In the genomic region with DNA sequence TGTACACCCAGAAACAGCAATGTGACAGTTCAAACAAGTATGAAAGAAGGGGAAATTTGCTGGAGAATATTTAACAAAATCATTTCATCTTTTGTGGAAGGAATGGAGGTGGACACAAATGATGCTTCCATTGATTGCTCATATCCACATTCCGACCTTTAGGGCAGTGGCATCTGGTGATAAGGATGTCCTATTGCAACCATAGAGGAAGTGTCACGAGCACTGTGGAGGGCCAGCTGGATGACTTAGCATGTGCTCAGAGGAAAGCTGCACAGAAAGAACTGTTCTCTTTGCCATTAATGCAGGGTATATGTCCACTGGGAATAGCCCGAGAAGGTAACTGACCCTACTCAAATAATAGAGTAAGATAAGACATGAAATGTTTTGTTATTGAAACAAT, we compare ENCODE assay signal across 26 mouse cellular contexts. TPM values are rescaled to one million over a fixed set of nuclear protein-coding genes. Genes with fewer than 3 reads are reported as not detected.
DNase-seq lines count a peak whose midpoint lies in the region; ATAC-seq and TF ChIP-seq lines count a peak whose summit lies in the region.
"Had no signal": no experiment of that assay in that cellular context is flagged by ENCODE, and none has a peak within 500 bp of the region (broad histone marks: within the 10 kb centered on the region; RNA-seq: fewer than 3 reads in every experiment).

No protein-coding gene starts in this region.

- TF ChIP-seq POLR2A in kidney, adult 2 months (IDR thresholded peaks at IDR 0.05; ENCODE audit: low read depth, low read length): no peak

- no peak overlapping the region for H3K4me3 ChIP-seq in kidney, adult 2 months (ENCODE audit: insufficient read depth, low read depth, low read length)
- H3K4me3 ChIP-seq in kidney, embryonic 14.5 days (ENCODE audit: low read length): no peak overlapping the region
- no peak overlapping the region for H3K4me3 ChIP-seq in liver, embryonic 13.5 days (replicated peaks)
- no peak overlapping the region for H3K4me3 ChIP-seq in liver, embryonic 12.5 days
- H3K4me3 ChIP-seq in midbrain, embryonic 15.5 days: no peak overlapping the region
- H3K4me3 ChIP-seq: embryonic facial prominence, embryonic 12.5 days; forebrain, embryonic 12.5 days; heart, embryonic 12.5 days had no signal

- H3K9me3 ChIP-seq in kidney, embryonic 14.5 days (ENCODE audit: control insufficient read depth, low read length): no peaks in the 10 kb centered on the region
- H3K9me3 ChIP-seq in liver, embryonic 13.5 days (replicated peaks): no peaks in the 10 kb centered on the region
- H3K9me3 ChIP-seq in liver, embryonic 12.5 days (replicated peaks): no peaks in the 10 kb centered on the region
- H3K9me3 ChIP-seq in midbrain, embryonic 15.5 days: no peaks in the 10 kb centered on the region
- H3K9me3 ChIP-seq: embryonic facial prominence, embryonic 12.5 days; forebrain, embryonic 12.5 days; heart, embryonic 12.5 days had no signal

- 59% methylated on average over 3 of the region's 3 CpGs for WGBS in kidney, adult 2 months
- 75% methylated on average over 3 of the region's 3 CpGs for WGBS in kidney, embryonic 14.5 days
- 10% methylated on average over 3 of the region's 3 CpGs for WGBS in liver, embryonic 13.5 days (ENCODE audit: insufficient replicate concordance)
- WGBS in liver, embryonic 12.5 days (ENCODE audit: insufficient replicate concordance): 18% methylated on average over 3 of the region's 3 CpGs
- 86% methylated on average over 3 of the region's 3 CpGs for WGBS in midbrain, embryonic 15.5 days

- 0 out of 2 replicates have a peak, but pooled peaks cover 2% of the 10 kb centered on the region for H3K4me1 ChIP-seq in kidney, adult 2 months (ENCODE audit: control insufficient read depth, insufficient read depth, low read length)
- no peaks in the 10 kb centered on the region for H3K4me1 ChIP-seq in kidney, embryonic 14.5 days (ENCODE audit: control insufficient read depth, insufficient read depth, low read length)
- peaks cover 12% of the 10 kb centered on the region for H3K4me1 ChIP-seq in liver, embryonic 13.5 days (replicated peaks)
- H3K4me1 ChIP-seq in liver, embryonic 12.5 days: peaks cover 6% of the 10 kb centered on the region
- H3K4me1 ChIP-seq in midbrain, embryonic 15.5 days: no peaks in the 10 kb centered on the region
- H3K4me1 ChIP-seq: embryonic facial prominence, embryonic 12.5 days; forebrain, embryonic 12.5 days; heart, embryonic 12.5 days had no signal

- no peak for TF ChIP-seq CTCF in kidney, adult 2 months (conservative IDR thresholded peaks at IDR 0.05; ENCODE audit: insufficient read depth, insufficient read length, low read depth, low read length)

- peak; percentile 23 for DNase-seq in kidney, adult 2 months
- no peak for DNase-seq in liver, embryonic 13.5 days
- DNase-seq in adrenal gland, adult 2 months: no peak
- DNase-seq: cerebellum, adult 11 months; cerebellum, adult 8-10 months; cerebellum, postnatal 14 days; gastrocnemius, postnatal 10 days had no signal

- no peak for ATAC-seq in kidney, embryonic 14.5 days (ENCODE audit: low FRiP score, low TSS enrichment)
- ATAC-seq in liver, embryonic 13.5 days (ENCODE audit: low read depth): 0 out of 2 replicates have a peak, but pooled peaks have one; percentile 57
- ATAC-seq in liver, embryonic 12.5 days: no peak
- ATAC-seq in megakaryocyte, adult 5-6 weeks (ENCODE audit: poor library complexity, severe bottlenecking): peak; percentile 88
- no peak for ATAC-seq in midbrain, embryonic 15.5 days (replicated peaks)
- ATAC-seq in erythroid progenitor cell, adult 5-6 weeks (replicated peaks; ENCODE audit: low FRiP score, poor library complexity, severe bottlenecking): no peak
- ATAC-seq: forebrain, embryonic 16.5 days; hindbrain, embryonic 16.5 days; inflammation-experienced regulatory T-cells, adult 6 months had no signal

- no peak overlapping the region for H3K9ac ChIP-seq in kidney, embryonic 14.5 days (ENCODE audit: low read depth, low read length)
- no peak overlapping the region for H3K9ac ChIP-seq in liver, embryonic 13.5 days
- no peak overlapping the region for H3K9ac ChIP-seq in liver, embryonic 12.5 days
- H3K9ac ChIP-seq in midbrain, embryonic 15.5 days: no peak overlapping the region
- H3K9ac ChIP-seq: embryonic facial prominence, embryonic 12.5 days; forebrain, embryonic 12.5 days; heart, embryonic 12.5 days had no signal

- no peak overlapping the region for H3K27ac ChIP-seq in kidney, adult 2 months (ENCODE audit: insufficient read depth, low read depth, low read length)
- H3K27ac ChIP-seq in kidney, embryonic 14.5 days (ENCODE audit: low read depth, low read length): no peak overlapping the region
- no peak overlapping the region for H3K27ac ChIP-seq in liver, embryonic 13.5 days
- H3K27ac ChIP-seq in liver, embryonic 12.5 days: no peak overlapping the region
- no peak overlapping the region for H3K27ac ChIP-seq in midbrain, embryonic 15.5 days
- H3K27ac ChIP-seq: embryonic facial prominence, embryonic 12.5 days; forebrain, embryonic 12.5 days had no signal

- no peaks in the 10 kb centered on the region for H3K36me3 ChIP-seq in kidney, adult 2 months (ENCODE audit: control insufficient read depth, insufficient read depth, low read length)
- H3K36me3 ChIP-seq in kidney, embryonic 14.5 days (ENCODE audit: control insufficient read depth, insufficient read depth, low read length): no peaks in the 10 kb centered on the region
- no peaks in the 10 kb centered on the region for H3K36me3 ChIP-seq in liver, embryonic 13.5 days
- no peaks in the 10 kb centered on the region for H3K36me3 ChIP-seq in liver, embryonic 12.5 days
- H3K36me3 ChIP-seq in midbrain, embryonic 15.5 days (replicated peaks): no peaks in the 10 kb centered on the region
- H3K36me3 ChIP-seq: embryonic facial prominence, embryonic 12.5 days; forebrain, embryonic 12.5 days; heart, embryonic 12.5 days had no signal

- H3K27me3 ChIP-seq in kidney, adult 2 months (replicated peaks; ENCODE audit: control insufficient read depth, insufficient read depth, low read length): no peaks in the 10 kb centered on the region
- H3K27me3 ChIP-seq in kidney, embryonic 14.5 days (ENCODE audit: control insufficient read depth, insufficient read depth, low read length): no peaks in the 10 kb centered on the region
- no peaks in the 10 kb centered on the region for H3K27me3 ChIP-seq in liver, embryonic 13.5 days
- H3K27me3 ChIP-seq in liver, embryonic 12.5 days (replicated peaks): no peaks in the 10 kb centered on the region
- H3K27me3 ChIP-seq in midbrain, embryonic 15.5 days (replicated peaks): no peaks in the 10 kb centered on the region
- H3K27me3 ChIP-seq: embryonic facial prominence, embryonic 12.5 days; forebrain, embryonic 12.5 days; heart, embryonic 12.5 days had no signal

- H3K4me2 ChIP-seq in kidney, embryonic 14.5 days (replicated peaks; ENCODE audit: low read depth, low read length): no peak overlapping the region
- no peak overlapping the region for H3K4me2 ChIP-seq in liver, embryonic 13.5 days
- no peak overlapping the region for H3K4me2 ChIP-seq in liver, embryonic 12.5 days
- no peak overlapping the region for H3K4me2 ChIP-seq in midbrain, embryonic 15.5 days
- H3K4me2 ChIP-seq: embryonic facial prominence, embryonic 12.5 days; forebrain, embryonic 12.5 days; heart, embryonic 12.5 days had no signal

RNA-seq across cellular contexts. Expression of gene Gm13691, which starts 19.5 kb away (rescaled TPM):
- not detected in 2 replicates for polyA plus RNA-seq in kidney, adult 2 months (2012; rRNA removed)
- polyA plus RNA-seq in kidney, embryonic 14.5 days (2014; fragmentation: Nextera tagmentation; extraction: Ambion mirVana): not detected in 2 replicates
- polyA plus RNA-seq in liver, embryonic 13.5 days (2015; fragmentation: Nextera tagmentation; extraction: Ambion mirVana): not detected in 2 replicates
- not detected in 2 replicates for polyA plus RNA-seq in liver, embryonic 12.5 days (2016; fragmentation: Nextera tagmentation; extraction: Ambion mirVana)
- not detected in 2 replicates for total RNA-seq in megakaryocyte, adult 5-6 weeks (2015)
- total RNA-seq in megakaryocyte, adult 5-6 weeks (2017): not detected in 2 replicates
- polyA plus RNA-seq in midbrain, embryonic 15.5 days (2015; fragmentation: Nextera tagmentation; extraction: Ambion mirVana): not detected in 2 replicates
- total RNA-seq in erythroid progenitor cell, adult 5-6 weeks (2015; ENCODE audit: low replicate concordance): not detected in 2 replicates
- not detected in 2 replicates for total RNA-seq in erythroid progenitor cell, adult 5-6 weeks (2017; ENCODE audit: low replicate concordance)
- total RNA-seq in adrenal gland, adult 2 months (2021): 1 to 10 TPM; 1.1 to 1.5 TPM
- polyA plus RNA-seq in adrenal gland, adult 2 months (2012; rRNA removed): not detected in 2 replicates
- polyA plus RNA-seq: brain, embryonic 14.5 days; cortical plate, adult 2 months; embryonic facial prominence, embryonic 12.5 days; forebrain, embryonic 12.5 days; forebrain, embryonic 16.5 days; frontal cortex, adult 2 months; gonadal fat pad, adult 2 months; heart, embryonic 12.5 days; heart, embryonic 16.5 days; hindbrain, embryonic 11.5 days; hindbrain, embryonic 16.5 days; inflammation-experienced regulatory T-cells, adult 6 months had no signal

RNA-seq across cellular contexts. Expression of gene Gm13697, which starts 25.3 kb away (rescaled TPM):
- not detected in 2 replicates for polyA plus RNA-seq in kidney, adult 2 months (2012; rRNA removed)
- not detected in 2 replicates for polyA plus RNA-seq in kidney, embryonic 14.5 days (2014; fragmentation: Nextera tagmentation; extraction: Ambion mirVana)
- polyA plus RNA-seq in liver, embryonic 13.5 days (2015; fragmentation: Nextera tagmentation; extraction: Ambion mirVana): not detected in 2 replicates
- polyA plus RNA-seq in liver, embryonic 12.5 days (2016; fragmentation: Nextera tagmentation; extraction: Ambion mirVana): not detected in 2 replicates
- not detected in 2 replicates for total RNA-seq in megakaryocyte, adult 5-6 weeks (2015)
- not detected in 2 replicates for total RNA-seq in megakaryocyte, adult 5-6 weeks (2017)
- polyA plus RNA-seq in midbrain, embryonic 15.5 days (2015; fragmentation: Nextera tagmentation; extraction: Ambion mirVana): not detected in 2 replicates
- not detected in 2 replicates for total RNA-seq in erythroid progenitor cell, adult 5-6 weeks (2015; ENCODE audit: low replicate concordance)
- 1.9 TPM in 1 of 2 replicates, not detected in the other for total RNA-seq in erythroid progenitor cell, adult 5-6 weeks (2017; ENCODE audit: low replicate concordance)
- total RNA-seq in adrenal gland, adult 2 months (2021): 1 to 10 TPM; 1.1 to 1.5 TPM
- not detected in 2 replicates for polyA plus RNA-seq in adrenal gland, adult 2 months (2012; rRNA removed)
- polyA plus RNA-seq: brain, embryonic 14.5 days; cortical plate, adult 2 months; embryonic facial prominence, embryonic 12.5 days; forebrain, embryonic 12.5 days; forebrain, embryonic 16.5 days; frontal cortex, adult 2 months; gonadal fat pad, adult 2 months; heart, embryonic 12.5 days; heart, embryonic 16.5 days; hindbrain, embryonic 11.5 days; hindbrain, embryonic 16.5 days; inflammation-experienced regulatory T-cells, adult 6 months had no signal

RNA-seq across cellular contexts. Expression of gene Gm13694, which starts 31.1 kb away (rescaled TPM):
- not detected in 2 replicates for polyA plus RNA-seq in kidney, adult 2 months (2012; rRNA removed)
- not detected in 2 replicates for polyA plus RNA-seq in kidney, embryonic 14.5 days (2014; fragmentation: Nextera tagmentation; extraction: Ambion mirVana)
- not detected in 2 replicates for polyA plus RNA-seq in liver, embryonic 13.5 days (2015; fragmentation: Nextera tagmentation; extraction: Ambion mirVana)
- not detected in 2 replicates for polyA plus RNA-seq in liver, embryonic 12.5 days (2016; fragmentation: Nextera tagmentation; extraction: Ambion mirVana)
- total RNA-seq in megakaryocyte, adult 5-6 weeks (2015): not detected in 2 replicates
- not detected in 2 replicates for total RNA-seq in megakaryocyte, adult 5-6 weeks (2017)
- polyA plus RNA-seq in midbrain, embryonic 15.5 days (2015; fragmentation: Nextera tagmentation; extraction: Ambion mirVana): not detected in 2 replicates
- not detected in 2 replicates for total RNA-seq in erythroid progenitor cell, adult 5-6 weeks (2015; ENCODE audit: low replicate concordance)
- total RNA-seq in erythroid progenitor cell, adult 5-6 weeks (2017; ENCODE audit: low replicate concordance): 1.9 TPM in 1 of 2 replicates, not detected in the other
- 1 to 10 TPM; 1.1 to 1.5 TPM for total RNA-seq in adrenal gland, adult 2 months (2021)
- not detected in 2 replicates for polyA plus RNA-seq in adrenal gland, adult 2 months (2012; rRNA removed)
- polyA plus RNA-seq: brain, embryonic 14.5 days; cortical plate, adult 2 months; embryonic facial prominence, embryonic 12.5 days; forebrain, embryonic 12.5 days; forebrain, embryonic 16.5 days; frontal cortex, adult 2 months; gonadal fat pad, adult 2 months; heart, embryonic 12.5 days; heart, embryonic 16.5 days; hindbrain, embryonic 11.5 days; hindbrain, embryonic 16.5 days; inflammation-experienced regulatory T-cells, adult 6 months had no signal

RNA-seq across cellular contexts. Expression of gene Gm13696, which starts 36.9 kb away (rescaled TPM):
- not detected in 2 replicates for polyA plus RNA-seq in kidney, adult 2 months (2012; rRNA removed)
- not detected in 2 replicates for polyA plus RNA-seq in kidney, embryonic 14.5 days (2014; fragmentation: Nextera tagmentation; extraction: Ambion mirVana)
- not detected in 2 replicates for polyA plus RNA-seq in liver, embryonic 13.5 days (2015; fragmentation: Nextera tagmentation; extraction: Ambion mirVana)
- not detected in 2 replicates for polyA plus RNA-seq in liver, embryonic 12.5 days (2016; fragmentation: Nextera tagmentation; extraction: Ambion mirVana)
- not detected in 2 replicates for total RNA-seq in megakaryocyte, adult 5-6 weeks (2015)
- total RNA-seq in megakaryocyte, adult 5-6 weeks (2017): not detected in 2 replicates
- not detected in 2 replicates for polyA plus RNA-seq in midbrain, embryonic 15.5 days (2015; fragmentation: Nextera tagmentation; extraction: Ambion mirVana)
- not detected in 2 replicates for total RNA-seq in erythroid progenitor cell, adult 5-6 weeks (2015; ENCODE audit: low replicate concordance)
- total RNA-seq in erythroid progenitor cell, adult 5-6 weeks (2017; ENCODE audit: low replicate concordance): 1.9 TPM in 1 of 2 replicates, not detected in the other
- total RNA-seq in adrenal gland, adult 2 months (2021): 1 to 10 TPM; 1.1 to 1.5 TPM
- not detected in 2 replicates for polyA plus RNA-seq in adrenal gland, adult 2 months (2012; rRNA removed)
- polyA plus RNA-seq: brain, embryonic 14.5 days; cortical plate, adult 2 months; embryonic facial prominence, embryonic 12.5 days; forebrain, embryonic 12.5 days; forebrain, embryonic 16.5 days; frontal cortex, adult 2 months; gonadal fat pad, adult 2 months; heart, embryonic 12.5 days; heart, embryonic 16.5 days; hindbrain, embryonic 11.5 days; hindbrain, embryonic 16.5 days; inflammation-experienced regulatory T-cells, adult 6 months had no signal

RNA-seq across cellular contexts. Expression of gene Gm13695, which starts 42.7 kb away (rescaled TPM):
- not detected in 2 replicates for polyA plus RNA-seq in kidney, adult 2 months (2012; rRNA removed)
- not detected in 2 replicates for polyA plus RNA-seq in kidney, embryonic 14.5 days (2014; fragmentation: Nextera tagmentation; extraction: Ambion mirVana)
- not detected in 2 replicates for polyA plus RNA-seq in liver, embryonic 13.5 days (2015; fragmentation: Nextera tagmentation; extraction: Ambion mirVana)
- polyA plus RNA-seq in liver, embryonic 12.5 days (2016; fragmentation: Nextera tagmentation; extraction: Ambion mirVana): not detected in 2 replicates
- not detected in 2 replicates for total RNA-seq in megakaryocyte, adult 5-6 weeks (2015)
- not detected in 2 replicates for total RNA-seq in megakaryocyte, adult 5-6 weeks (2017)
- polyA plus RNA-seq in midbrain, embryonic 15.5 days (2015; fragmentation: Nextera tagmentation; extraction: Ambion mirVana): not detected in 2 replicates
- total RNA-seq in erythroid progenitor cell, adult 5-6 weeks (2015; ENCODE audit: low replicate concordance): not detected in 2 replicates
- 1.9 TPM in 1 of 2 replicates, not detected in the other for total RNA-seq in erythroid progenitor cell, adult 5-6 weeks (2017; ENCODE audit: low replicate concordance)
- total RNA-seq in adrenal gland, adult 2 months (2021): 1 to 10 TPM in 1 of 2 experiments, not detected in 1; 1.1 TPM
- polyA plus RNA-seq in adrenal gland, adult 2 months (2012; rRNA removed): not detected in 2 replicates
- total RNA-seq: adrenal gland, postnatal 4 days; ES-E14; gastrocnemius, postnatal 10 days had no signal
- polyA plus RNA-seq: brain, embryonic 14.5 days; cortical plate, adult 2 months; embryonic facial prominence, embryonic 12.5 days; forebrain, embryonic 12.5 days; forebrain, embryonic 16.5 days; frontal cortex, adult 2 months; gonadal fat pad, adult 2 months; heart, embryonic 12.5 days; heart, embryonic 16.5 days; hindbrain, embryonic 11.5 days; hindbrain, embryonic 16.5 days; inflammation-experienced regulatory T-cells, adult 6 months had no signal

Comparison
In these comparisons a context has a peak if more than half of its experiments do, and no peak if none do; other contexts are left out.
1. ATAC-seq: peak in liver, embryonic 13.5 days (single experiment) and megakaryocyte, adult 5-6 weeks (single experiment); none in kidney, embryonic 14.5 days (single experiment), liver, embryonic 12.5 days (single experiment), midbrain, embryonic 15.5 days (single experiment) and erythroid progenitor cell, adult 5-6 weeks (single experiment).